Mouse (Mus musculus) midbrain, postnatal 0 days (tissue): ENCODE results near the gene Cyb5r3. TPM values are rescaled to one million over a fixed set of nuclear protein-coding genes. Genes with fewer than 3 reads are reported as not detected.

ENCODE experiments used
- ATAC-seq: fragments of 200-750 bp; cut with Nextera tagmentation; 2 replicates; pipeline ENCODE4 v1.8.0; 2017; ENCODE audit warnings: moderate number of reproducible peaks, mild to moderate bottlenecking, moderate TSS enrichment, moderate library complexity; ENCODE audit not compliant: low FRiP score
- DNase-seq: peaks from one replicate; pipeline ENCODE4 v3.0.0-alpha.2; 2015; ENCODE audit warnings: low spot score
- H3K27ac ChIP-seq: fragments of 300-500 bp; sonication (generic); 2 replicates; pipeline ENCODE4 v1.5.1; 2014; ENCODE audit warnings: low read depth, mild to moderate bottlenecking, low read length, mixed read lengths
- H3K27me3 ChIP-seq: fragments of 300-500 bp; sonication (generic); 2 replicates; pipeline ENCODE4 v1.6.1; 2014; ENCODE audit warnings: low read length, control low read depth, mixed read lengths; ENCODE audit not compliant: insufficient read depth
- H3K36me3 ChIP-seq: fragments of 300-500 bp; sonication (generic); 2 replicates; pipeline ENCODE4 v1.6.1; 2014; ENCODE audit warnings: low read length, control low read depth, mixed read lengths; ENCODE audit not compliant: insufficient read depth
- H3K4me1 ChIP-seq: fragments of 300-500 bp; sonication (generic); 2 replicates; pipeline ENCODE4 v1.6.1; 2014; ENCODE audit warnings: mild to moderate bottlenecking, control low read depth, antibody characterized with exemption, low read length, mixed read lengths; ENCODE audit not compliant: insufficient read depth
- H3K4me2 ChIP-seq: fragments of 300-500 bp; sonication (generic); 2 replicates; pipeline ENCODE4 v1.6.1; 2014; ENCODE audit warnings: low read depth, mild to moderate bottlenecking, low read length, mixed read lengths; ENCODE audit not compliant: poor library complexity, severe bottlenecking
- H3K4me3 ChIP-seq: fragments of 300-500 bp; sonication (generic); 2 replicates; pipeline ENCODE4 v1.5.1; 2014; ENCODE audit warnings: low read depth, mild to moderate bottlenecking, low read length, moderate library complexity
- H3K9ac ChIP-seq: fragments of 300-500 bp; sonication (generic); replicated peaks from 2 replicates; pipeline ENCODE4 v1.6.1; 2014; ENCODE audit warnings: mild to moderate bottlenecking, low read length, moderate library complexity, mixed read lengths; ENCODE audit not compliant: poor library complexity, severe bottlenecking
- H3K9me3 ChIP-seq: fragments of 300-500 bp; sonication (generic); 2 replicates; pipeline ENCODE4 v1.6.1; 2016; ENCODE audit warnings: low read length, control low read depth
- CTCF ChIP-seq: IDR thresholded peaks from 2 replicates; pipeline ENCODE4 v1.5.1; 2016; ENCODE audit warnings: antibody characterized with exemption, mild to moderate bottlenecking
- WGBS: fragments of 180-500 bp; shearing (Covaris S2); extraction: QIAGEN DNeasy Blood & Tissue Kit; methylation state at CpG from one replicate; pipeline ENCODE4 v1.1.7; 2014; 5-methylcytosine and 5-hydroxymethylcytosine counted together
- polyA plus RNA-seq: library from polyadenylated mRNA; unstranded; fragments of >200 nt; fragmentation: Nextera tagmentation; extraction: Ambion mirVana; gene quantifications from 2 replicates; pipeline ENCODE4 v1.2.1, GENCODE M21; 2015
- total RNA-seq: library from RNA; depleted of rRNA; stranded (reverse); fragments of >200 nt; gene quantifications from 2 replicates; pipeline ENCODE4 v1.2.3, GENCODE M21; 2014; rRNA removed

Gene Cyb5r3
- total RNA-seq (76.8 and 86.5 TPM in 2 replicates), polyA plus RNA-seq (127 and 146 TPM in 2 replicates)

- ATAC-seq (peak; percentile 38; the same call in 1 of the 2 replicates), DNase-seq (no peak)
- Histone ChIP-seq H3K36me3 (no peaks in the 10 kb centered on the region), H3K4me3 (peak within 1 kb of the TSS; percentile 70), H3K9me3 (no peaks in the 10 kb centered on the region), H3K4me2 (peak within 1 kb of the TSS; percentile 65), H3K9ac (peak within 1 kb of the TSS; percentile 91), H3K4me1 (0 out of 2 replicates have a peak, but pooled peaks cover 14% of the 10 kb centered on the region), H3K27ac (peak within 1 kb of the TSS; percentile 92), H3K27me3 (no peaks in the 10 kb centered on the region)
- WGBS = 32% methylated on average over 28 of the region's 28 CpGs
- TF ChIP-seq CTCF = peak; percentile 35; the same call in 1 of the 2 replicates
These were observed at the start of gene Cyb5r3 for GRCm38 (mm10) chr15:83172492-83173429. TSS of gene Cyb5r3 (minus strand) at chr15:83172592.

GRCm38 (mm10) chr15:83221721-83222120 lies 49.3 kb upstream of the Cyb5r3 start:
- DNase-seq (no peak), ATAC-seq (no peak)
- Histone ChIP-seq H3K36me3 (no peaks in the 10 kb centered on the region), H3K27me3 (no peaks in the 10 kb centered on the region), H3K9ac (no peak overlapping the region), H3K9me3 (no peaks in the 10 kb centered on the region), H3K27ac (no peak overlapping the region), H3K4me3 (no peak overlapping the region), H3K4me1 (peaks cover 2% of the 10 kb centered on the region; the same call in 1 of the 2 replicates), H3K4me2 (no peak overlapping the region)
- TF ChIP-seq CTCF = no peak
- 91% methylated on average over 4 of the region's 4 CpGs for WGBS

GRCm38 (mm10) chr15:83220368-83221013 lies 48.1 kb upstream of the Cyb5r3 start:
- no peak for ATAC-seq
- WGBS = 58% methylated on average over 9 of the region's 9 CpGs

GRCm38 (mm10) chr15:83215322-83216216 lies 43.2 kb upstream of the Cyb5r3 start:
- H3K9ac ChIP-seq = no peak overlapping the region
- no peak overlapping the region for H3K4me2 ChIP-seq
- H3K36me3 ChIP-seq = no peaks in the 10 kb centered on the region
- DNase-seq (peak; percentile 58), ATAC-seq (no peak)
- TF ChIP-seq CTCF = no peak
- no peaks in the 10 kb centered on the region for H3K9me3 ChIP-seq
- WGBS = 34% methylated on average over 5 of the region's 5 CpGs
- no peaks in the 10 kb centered on the region for H3K4me1 ChIP-seq
- H3K27ac ChIP-seq = peak overlapping the region; percentile 51; the same call in 1 of the 2 replicates
- no peak overlapping the region for H3K4me3 ChIP-seq
- H3K27me3 ChIP-seq = no peaks in the 10 kb centered on the region

More at GRCm38 (mm10) chr15:83220368-83221013, 48.1 kb upstream of the Cyb5r3 start:
- DNase-seq = no peak
- Histone ChIP-seq H3K4me2 (no peak overlapping the region), H3K4me1 (peaks cover 2% of the 10 kb centered on the region; the same call in 1 of the 2 replicates), H3K36me3 (no peaks in the 10 kb centered on the region), H3K9me3 (no peaks in the 10 kb centered on the region), H3K4me3 (no peak overlapping the region), H3K27ac (no peak overlapping the region), H3K27me3 (no peaks in the 10 kb centered on the region), H3K9ac (no peak overlapping the region)
- TF ChIP-seq CTCF = no peak

GRCm38 (mm10) chr15:83210229-83210628 lies 37.8 kb upstream of the Cyb5r3 start:
- peak; percentile 80 for TF ChIP-seq CTCF
- Histone ChIP-seq H3K9me3 (no peaks in the 10 kb centered on the region), H3K9ac (peak overlapping the region; percentile 46; the same call in 1 of the 2 replicates), H3K36me3 (no peaks in the 10 kb centered on the region), H3K27me3 (no peaks in the 10 kb centered on the region), H3K27ac (peak overlapping the region; percentile 38; the same call in 1 of the 2 replicates), H3K4me3 (peak overlapping the region; percentile 30; the same call in 1 of the 2 replicates), H3K4me1 (no peaks in the 10 kb centered on the region; the same call in 1 of the 2 replicates), H3K4me2 (peak overlapping the region; percentile 51)
- WGBS = 19% methylated on average over 11 of the region's 11 CpGs
- ATAC-seq (no peak), DNase-seq (peak; percentile 84)
